Mouse (Mus musculus): ENCODE measurements around the gene Ngfr. TPM values are rescaled to one million over a fixed set of nuclear protein-coding genes. Genes with fewer than 3 reads are reported as not detected.
A peak's percentile ranks its signal among the peaks of the same experiment; 100 is the strongest.

Ngfr gene
- total RNA-seq, 2 experiments from 2014 or later, result 1.8 to 1.9 TPM

DNA sequence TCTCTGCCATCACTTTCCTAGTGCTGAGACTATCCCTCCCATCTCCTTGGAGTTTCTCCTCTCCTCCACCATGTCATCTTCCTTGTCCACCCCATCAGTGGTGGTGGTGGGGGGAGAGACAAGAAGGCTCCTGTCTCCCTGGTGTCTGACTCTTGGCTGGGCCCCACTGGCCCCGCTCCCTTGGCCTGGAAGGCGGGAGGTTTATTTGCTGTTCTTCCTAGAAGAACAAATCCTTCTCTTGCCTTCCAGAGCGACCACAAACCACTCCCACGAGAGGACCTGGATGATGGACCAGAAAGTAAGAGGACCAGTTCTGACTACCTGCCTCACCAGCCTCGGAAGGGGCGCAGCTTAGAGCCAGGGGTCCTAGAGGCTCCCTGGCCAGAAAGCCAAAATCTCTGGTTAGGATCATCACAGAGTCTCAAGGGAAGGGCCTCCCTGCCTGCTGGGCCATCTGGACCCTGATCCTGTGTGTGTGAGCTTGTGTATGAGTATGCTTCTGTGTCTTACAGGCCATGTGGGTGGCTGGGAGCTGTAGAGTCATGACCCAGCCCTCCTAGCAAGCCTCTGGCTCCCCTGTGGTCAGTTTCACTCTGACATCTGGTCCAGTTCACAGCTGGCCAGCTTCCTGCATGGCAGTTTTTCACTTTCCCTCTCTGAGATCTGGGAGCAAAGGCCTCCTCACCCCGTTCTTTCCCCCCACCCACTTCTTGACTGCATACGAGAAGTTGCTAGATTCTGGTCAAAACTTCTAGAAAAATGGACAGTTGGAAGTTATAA is 19.4 kb downstream of the Ngfr start:
- DNase-seq (ENCODE audit: low spot score in 2 of 2), result no peak

DNA sequence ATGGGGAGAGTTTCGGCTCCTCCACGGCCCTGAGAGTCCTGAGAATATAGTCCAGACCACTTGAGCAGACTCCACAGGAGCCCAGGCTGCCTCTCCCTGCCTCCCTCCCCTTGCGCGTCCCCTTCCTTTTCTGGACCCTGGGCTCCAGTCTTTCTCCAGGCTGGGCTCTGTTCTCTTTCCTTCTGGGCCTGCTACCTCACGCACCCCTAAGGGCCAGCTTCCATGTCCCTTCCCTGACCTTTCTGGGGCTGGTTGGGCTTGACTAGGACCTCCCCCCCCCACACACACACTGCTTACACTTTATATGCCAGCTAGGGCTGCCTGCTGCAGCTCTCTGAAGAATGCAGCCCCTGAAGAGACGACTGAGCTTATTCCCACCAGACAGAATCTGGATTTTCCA is 20.2 kb downstream of the Ngfr start:
- no peak for DNase-seq (ENCODE audit: low spot score in 2 of 2)

DNA sequence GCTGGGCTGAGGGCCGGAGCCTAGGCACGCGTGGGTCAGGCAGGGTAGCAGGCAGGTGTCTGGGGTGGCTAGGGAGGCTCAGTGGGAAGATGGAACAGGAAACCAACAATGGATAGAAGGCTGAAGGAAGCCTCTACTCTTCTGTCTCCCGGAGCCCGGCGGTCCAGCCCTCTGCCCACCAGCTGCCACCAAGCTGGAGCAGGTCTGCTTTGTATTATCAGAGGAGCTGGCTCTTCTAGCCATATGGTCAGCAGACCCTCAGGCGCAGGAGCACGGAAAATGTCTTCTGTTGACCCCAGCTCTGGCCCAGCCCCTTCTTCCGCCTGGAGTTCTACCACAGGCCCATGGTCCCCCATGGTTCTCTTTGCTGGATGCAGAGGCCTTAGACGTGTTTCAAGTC is 22.2 kb downstream of the Ngfr start:
- DNase-seq (ENCODE audit: low spot score in 2 of 2), result no peak

DNA sequence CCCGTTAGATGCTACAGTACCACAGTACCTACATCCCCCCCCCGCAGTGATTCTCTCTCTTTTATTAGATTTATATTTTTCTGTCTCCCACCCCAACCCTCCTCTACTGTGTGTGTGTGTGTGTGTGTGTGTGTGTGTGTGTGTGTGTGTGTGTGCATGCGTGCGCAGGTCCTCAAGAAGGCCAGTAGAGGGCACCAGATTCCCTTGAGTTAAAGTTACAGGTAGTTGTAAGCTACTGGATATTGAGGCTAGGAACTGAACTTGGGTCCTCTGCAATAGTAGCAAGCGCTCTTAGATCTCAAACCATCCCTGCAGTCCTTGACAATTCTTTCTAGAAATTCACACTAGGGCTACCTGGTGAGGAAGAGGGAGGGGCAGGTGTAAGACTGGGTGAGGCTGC is 23.7 kb downstream of the Ngfr start:
- DNase-seq (ENCODE audit: low spot score in 2 of 2), result no peak

DNA sequence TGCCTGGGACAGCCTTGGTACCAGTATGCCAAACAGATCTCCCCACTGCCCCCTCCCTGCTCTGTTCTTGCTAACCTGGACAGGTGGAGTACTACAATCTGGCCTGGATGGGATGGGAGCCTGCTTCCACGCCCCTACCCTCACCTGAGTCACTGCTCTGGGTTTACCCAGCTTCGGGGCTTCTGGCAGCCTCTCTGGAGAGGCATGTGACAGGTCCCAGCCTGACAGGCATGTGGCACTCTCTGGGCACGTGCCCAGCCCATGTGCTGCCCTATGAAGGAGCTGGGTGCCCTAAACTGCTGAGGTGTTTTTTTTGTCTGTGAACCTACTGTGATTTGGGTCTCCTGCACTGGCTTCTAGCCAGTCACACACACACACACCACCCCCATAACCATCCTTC is 26.8 kb downstream of the Ngfr start:
- no peak for DNase-seq (ENCODE audit: low spot score in 2 of 2)

DNA sequence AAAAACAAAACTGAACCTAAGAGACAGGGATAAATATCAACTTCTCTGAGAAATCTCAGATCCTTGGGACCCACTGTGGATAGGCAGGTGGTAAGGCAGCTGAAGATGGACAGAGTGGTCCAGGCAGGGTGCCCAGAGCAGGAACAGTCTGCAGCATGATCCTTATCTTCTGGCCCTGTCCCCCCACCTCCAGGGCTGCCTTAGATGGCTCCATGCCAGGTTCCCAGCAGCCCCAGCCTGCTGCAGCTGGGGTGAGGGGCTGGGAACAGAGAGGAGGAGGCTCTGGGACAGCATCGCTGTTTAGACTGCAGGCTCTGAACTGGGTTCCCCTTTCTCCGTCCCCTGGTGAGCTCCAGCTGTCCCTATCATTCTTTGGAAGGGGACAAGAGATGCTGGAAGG is 27.8 kb downstream of the Ngfr start:
- DNase-seq (ENCODE audit: low spot score in 2 of 2), result no peak

DNA sequence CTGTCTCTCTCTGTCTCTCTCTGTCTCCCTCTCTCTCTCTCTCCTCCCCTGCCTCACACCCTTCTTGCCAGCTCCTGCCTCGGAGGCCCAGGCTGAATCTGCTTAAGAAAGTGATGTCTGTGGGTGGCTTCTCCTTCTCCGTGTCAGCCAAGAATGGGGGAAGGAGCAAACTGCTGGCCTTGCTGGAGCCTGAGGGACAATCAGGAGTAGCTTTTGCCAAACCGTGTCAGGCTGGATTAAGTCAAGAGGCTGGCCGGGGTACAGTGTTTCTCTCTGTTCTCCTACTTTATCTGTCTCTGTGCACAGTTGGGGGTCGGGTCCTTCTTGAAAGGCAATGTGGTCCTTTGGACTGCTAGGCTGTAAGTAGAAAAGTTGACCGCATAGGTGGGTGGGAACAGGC is 29.8 kb downstream of the Ngfr start:
- no peak for DNase-seq (ENCODE audit: low spot score in 2 of 2)

DNA sequence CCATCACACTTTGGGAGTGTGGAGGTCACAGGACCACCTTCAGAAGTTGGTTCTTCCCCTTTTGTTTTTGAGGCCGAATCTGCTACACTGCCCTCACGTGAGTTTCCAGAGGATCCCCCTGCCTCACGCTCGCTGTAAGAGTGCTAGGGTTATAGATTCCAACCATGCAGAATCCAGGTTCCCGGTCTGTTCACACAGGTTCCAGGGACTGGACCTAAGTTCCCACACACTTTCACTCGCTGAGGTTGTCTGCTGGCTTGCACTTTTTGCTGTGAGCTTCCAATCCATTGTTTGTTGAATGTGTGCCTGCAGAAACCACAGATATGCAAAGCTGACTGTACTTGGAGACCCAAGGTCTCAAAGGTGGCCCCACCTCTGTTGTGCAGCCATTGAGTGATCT is 30.5 kb downstream of the Ngfr start:
- DNase-seq (ENCODE audit: low spot score in 2 of 2), result no peak

DNA sequence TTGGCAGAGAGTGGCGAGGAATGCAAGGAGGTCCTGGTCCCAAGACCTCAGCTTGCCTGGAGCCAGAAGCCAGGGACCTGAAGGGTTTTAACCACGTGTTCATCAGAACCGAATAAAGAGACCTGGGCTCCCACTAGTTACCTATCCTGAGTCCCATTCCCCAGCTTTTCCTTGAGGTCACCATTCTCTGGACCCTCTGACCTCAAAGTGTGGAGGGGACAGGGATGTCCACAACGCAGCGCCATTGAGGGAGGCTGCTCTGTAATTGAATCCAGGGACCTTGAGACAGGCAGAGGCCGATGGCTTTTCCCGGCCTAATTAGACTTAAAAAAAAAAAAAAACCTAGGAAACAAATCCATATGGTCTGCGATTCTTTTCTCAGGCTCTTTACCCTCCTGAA is 32.3 kb downstream of the Ngfr start:
- DNase-seq (ENCODE audit: low spot score in 2 of 2), result no peak

DNA sequence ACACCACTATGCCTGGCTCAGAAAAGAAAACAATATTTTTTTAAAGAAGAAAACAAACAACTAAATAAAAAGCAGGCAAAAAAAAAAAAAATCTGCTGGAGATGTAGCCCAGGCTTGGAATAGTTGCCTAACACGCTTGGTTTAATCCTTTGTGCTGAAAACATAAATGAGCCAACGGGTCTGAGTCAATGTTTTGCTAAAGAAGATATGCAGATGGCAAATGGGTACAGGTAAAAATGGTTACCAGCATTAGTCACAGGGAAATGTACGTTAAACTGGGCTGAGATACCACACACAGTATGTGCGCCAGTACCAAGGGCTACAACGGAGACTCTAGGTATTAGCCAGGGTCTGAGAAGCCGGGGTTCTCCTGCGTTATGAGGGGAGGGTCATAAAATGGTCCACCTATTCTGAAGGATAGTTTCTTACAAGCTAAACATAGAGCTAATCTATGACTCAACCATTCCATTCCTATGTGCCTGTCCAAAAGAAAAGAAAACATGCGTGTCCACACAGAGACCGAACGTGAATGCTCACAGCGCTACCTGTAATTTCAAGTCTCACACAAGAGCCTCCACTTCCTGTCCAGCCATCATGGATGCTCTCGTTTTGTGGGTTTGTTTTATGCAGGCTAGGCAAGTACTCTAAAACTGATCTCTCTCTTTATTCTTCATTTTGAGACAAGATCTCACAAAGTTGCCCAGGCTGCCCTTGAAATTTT is 37.1 kb downstream of the Ngfr start:
- DNase-seq (ENCODE audit: low spot score in 2 of 2), result no peak

DNA sequence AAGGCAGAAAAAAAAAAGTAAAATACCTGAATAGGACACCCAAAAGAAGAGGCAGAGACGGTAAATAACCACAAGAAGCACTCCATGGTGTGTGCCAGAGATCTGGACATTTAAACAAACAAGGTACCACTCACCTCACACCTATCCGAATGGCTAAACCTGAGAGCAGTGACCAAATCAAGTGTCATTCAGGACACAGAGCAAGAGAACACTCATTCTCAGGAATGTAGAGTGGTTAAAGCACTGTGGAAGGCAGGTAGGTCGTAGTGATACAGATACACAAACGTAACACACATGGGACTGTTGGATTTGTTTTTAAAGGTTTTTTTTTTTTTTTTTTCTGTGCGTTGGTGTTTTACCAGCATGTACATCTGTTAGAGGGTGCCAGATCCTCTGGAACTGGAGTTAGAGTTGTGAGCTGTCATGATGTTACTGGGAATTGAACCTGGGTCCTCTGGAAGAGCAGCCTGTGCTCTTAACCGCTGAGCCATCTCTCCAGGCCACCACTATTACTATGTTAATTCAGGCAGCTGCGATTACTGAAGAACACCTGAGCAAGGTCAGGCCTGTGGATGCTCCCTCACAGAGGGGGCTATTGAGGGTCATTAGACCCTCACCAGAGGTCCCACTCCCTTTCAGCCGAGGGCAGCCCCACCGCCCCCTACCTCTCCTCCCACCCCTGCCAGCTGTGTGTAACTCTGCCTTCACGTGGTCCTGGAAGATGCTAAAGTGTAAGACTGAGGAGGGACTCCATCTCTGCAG is 41.3 kb downstream of the Ngfr start:
- no peak for DNase-seq (ENCODE audit: low spot score in 2 of 2)

DNA sequence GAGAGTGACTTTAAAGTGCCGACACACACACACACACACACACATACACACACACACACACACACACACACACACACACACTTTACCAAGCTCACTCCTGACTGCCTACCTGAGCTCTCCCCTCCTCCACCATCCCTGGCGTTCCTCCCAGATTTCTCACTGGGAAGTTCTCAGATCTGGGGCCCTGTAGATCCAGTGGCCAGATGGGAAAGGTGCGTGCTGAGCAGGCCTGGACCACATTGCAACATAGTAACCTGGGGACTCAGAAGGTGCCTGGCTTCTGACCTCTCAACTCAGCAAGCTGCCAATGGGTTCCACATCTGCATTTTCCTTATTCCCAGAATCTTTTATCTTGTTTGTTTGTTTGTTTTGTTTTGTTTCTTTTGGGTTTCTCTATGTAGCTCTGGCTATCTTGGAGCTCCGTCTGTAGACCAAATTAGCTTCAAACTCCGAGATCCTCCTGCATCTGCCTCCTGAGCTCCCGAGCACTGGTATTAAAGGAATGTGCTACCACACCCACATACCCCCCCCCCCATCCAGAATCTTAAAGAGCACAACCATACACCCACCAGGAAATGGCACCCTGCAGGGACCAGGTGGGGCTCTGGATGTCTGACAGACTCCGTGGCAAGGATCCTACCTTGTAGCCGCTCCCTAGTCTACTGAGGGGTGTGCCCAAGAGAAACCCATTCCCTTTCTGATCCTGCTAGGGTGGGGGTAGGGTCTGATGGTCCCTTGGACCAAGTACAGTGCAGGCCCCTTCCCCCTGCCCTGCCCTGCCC is 42.8 kb downstream of the Ngfr start:
- DNase-seq (ENCODE audit: low spot score in 2 of 2), result no peak

DNA sequence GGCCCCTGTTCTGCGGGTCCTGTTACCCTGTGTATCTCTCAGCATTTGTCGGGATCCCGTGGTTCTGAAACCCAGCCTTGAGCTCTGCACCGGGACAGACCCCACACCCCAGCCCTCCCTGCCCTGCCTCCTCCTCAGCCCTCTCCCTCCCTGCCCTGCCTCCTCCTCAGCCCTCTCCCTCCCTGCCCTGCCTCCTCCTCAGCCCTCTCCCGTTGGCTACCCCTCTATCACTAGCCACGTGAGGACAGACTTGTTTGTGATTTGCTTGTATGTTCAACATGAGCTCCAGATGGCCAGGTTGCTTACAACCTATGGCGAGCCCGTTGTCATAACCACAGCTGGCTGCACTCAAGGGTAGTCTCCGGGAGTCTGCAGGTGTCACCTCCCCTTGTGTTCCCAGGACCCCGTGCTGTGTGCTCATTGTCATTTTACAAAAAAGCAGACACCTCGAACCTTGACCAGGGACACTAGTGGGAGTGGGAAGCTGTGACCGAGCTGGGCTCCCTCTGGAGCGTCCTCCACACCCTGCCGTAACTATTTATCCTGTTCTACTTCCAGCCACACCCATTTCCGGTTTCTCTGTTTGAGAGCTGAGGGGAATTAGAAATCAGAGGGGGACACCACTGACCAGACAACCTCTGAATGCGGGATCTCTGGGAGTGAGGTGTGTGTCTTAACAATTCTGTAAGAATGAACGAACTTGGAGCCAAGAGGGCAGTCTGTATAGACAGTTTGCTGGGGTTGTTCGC is 46.7 kb downstream of the Ngfr start:
- no peak for DNase-seq (ENCODE audit: low spot score in 2 of 2)

DNA sequence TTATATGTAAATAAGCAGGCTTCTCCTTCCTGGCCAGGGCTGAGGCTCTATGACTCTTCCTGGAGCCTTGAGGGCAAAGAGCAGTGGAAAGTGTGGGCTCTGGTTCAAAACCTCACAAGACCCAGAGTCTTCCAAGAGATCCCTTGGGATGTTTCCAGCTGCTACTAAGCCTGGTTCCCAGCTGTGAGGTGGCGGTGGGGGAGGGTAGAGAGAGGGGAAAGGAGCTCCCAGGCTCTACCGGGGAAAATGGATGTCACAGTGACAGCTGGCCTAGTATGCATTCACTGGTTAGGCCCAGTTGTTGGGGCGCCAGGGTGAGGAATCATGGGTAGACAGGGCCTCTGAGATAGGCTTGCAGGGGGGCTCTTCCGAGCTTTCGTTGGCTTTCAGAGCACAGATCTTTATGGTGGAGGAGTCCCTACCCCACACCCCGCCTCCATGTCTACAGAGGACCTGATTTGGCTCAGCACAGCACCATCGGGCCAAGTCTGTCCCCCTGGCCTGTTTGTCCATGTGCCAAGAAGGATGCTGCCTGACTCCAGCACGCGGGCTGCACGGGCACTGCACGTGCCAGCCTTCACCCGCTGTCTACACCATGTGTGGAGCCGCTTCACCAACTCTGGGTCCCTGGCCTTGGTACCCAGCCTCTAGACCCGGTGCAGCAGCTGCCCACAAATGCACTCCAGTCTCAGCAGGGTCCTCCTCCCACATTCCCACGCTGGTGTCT is 49.0 kb downstream of the Ngfr start:
- DNase-seq (ENCODE audit: low spot score in 2 of 2), result no peak

DNA sequence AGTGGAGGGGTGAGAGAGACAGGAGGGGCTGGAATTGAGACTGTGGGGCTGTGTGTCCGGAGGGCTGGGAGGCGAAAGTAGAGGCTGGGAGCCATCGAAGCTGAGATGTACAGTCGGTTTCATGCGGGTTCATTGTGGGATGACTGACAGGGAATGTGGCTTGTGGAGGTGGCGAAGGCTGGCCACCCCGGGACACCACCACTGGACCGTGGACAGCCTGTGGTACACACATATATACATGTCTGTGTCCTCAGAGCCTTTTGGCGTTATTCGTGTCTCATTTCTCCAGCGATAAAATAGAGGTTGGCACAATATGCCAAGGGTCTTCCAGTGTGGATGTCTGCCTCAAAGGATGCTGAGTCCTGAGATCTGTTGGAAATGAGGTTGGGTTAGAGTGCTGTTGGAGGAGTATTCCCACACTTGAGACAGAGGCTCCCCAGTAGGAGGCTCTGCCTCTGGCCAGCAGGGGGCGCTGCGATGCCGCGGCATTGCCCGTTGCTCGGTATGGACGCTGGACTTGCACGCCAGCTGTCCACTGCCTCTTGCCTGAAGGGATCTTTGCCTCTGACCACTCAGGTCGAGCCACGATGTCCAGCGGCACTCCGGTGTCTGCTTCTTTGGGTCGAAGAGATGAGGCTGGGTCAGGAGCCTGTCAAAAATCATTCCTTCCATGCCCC is 53.9 kb downstream of the Ngfr start:
- peak; percentile 68 to 87 for DNase-seq (ENCODE audit: low spot score in 2 of 2)

DNA sequence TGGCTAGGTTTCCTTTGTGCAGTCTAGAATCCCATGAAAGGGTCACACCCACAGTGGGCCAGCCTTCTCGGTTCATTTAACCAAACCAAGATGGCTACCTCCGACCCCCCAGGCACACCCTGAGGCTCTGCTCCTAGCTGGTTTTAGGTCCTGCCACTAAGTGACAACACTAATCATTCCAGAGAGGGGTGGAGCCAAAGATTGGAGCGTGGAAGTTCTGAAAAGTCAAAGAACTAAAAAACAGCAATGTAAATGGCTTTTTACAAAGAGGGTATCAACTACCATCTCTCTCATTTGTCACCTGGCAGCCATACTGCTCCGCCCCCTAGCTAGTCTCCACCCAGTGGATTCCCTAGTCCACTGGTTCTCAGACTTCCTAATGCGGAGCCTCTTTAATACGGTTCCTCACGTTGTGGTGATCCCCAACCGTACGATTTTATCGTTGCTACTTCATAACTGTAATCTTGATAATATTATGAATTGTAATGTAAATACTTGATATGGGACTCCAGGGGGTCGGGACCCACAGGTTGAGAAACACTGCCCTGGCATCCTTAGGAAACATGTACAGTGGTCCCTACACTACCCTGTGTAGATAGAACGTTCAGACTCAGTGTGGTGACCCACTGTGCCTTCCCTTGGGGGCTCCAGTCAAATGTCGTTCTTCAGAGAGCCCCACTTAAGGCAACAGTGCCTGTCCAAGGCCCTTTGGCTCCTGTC is 55.0 kb downstream of the Ngfr start:
- DNase-seq (ENCODE audit: low spot score in 2 of 2), result no peak

DNA sequence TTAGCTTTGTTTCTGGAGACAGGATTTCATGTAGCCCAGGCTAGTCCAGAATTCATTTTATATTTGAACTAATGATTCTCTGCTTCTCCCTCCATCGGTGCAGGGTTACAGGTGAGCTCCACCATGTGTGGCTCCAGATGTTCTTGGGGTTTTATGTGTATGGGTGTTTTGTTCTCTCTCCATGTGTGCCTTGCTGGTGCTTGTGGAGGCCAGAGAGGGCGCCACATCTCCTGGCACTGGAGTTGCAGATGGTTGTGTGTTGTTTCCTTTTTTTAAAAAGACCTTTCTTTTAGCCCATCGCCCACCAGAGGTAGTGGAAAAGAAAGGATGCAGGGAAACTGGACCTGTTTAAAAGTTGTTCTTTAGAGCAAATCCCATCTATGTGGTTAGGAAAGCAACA is 59.3 kb downstream of the Ngfr start:
- no peak for DNase-seq (ENCODE audit: low spot score in 2 of 2)

DNA sequence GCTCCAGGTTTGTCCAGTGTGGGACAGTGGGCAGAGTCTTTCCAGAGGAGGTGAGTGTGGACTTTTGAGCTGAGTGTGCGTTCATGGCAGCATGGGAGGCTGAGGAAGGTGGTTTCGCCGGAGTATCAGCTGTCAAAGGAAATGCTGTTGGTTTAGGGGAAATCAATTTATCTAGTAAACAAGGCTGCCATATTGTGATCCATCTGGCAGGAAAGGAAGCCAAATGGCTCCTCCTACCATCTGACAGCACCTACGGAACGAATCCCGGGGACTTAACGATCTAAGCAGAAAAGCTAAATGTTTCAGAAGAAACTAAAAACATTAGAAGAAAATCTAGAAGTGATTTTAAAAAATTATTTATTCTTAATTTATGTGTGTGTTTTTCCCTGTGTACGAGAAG is 60.2 kb downstream of the Ngfr start:
- peak; percentile 33 to 84 for DNase-seq (ENCODE audit: low spot score in 2 of 2)

DNA sequence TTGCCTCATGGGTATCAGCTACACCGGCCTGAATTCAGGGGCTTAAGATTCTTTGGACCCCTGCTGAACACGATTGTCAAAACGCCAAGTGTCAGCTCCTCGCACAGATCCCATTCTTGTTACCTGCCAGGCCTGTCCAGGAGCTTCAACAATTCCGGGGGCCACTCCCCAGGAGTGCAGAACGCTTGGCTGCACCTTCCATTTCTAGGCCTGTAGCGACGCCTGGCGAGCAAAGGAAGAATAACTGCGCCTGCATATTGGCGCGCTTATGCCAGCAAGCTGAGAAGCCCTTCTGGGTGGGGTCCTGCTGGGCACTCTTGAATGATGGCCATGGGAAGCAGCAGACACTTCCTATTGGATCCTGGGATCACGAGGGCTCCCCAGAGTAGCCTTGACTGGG is 66.0 kb downstream of the Ngfr start:
- DNase-seq (ENCODE audit: low spot score in 2 of 2), result peak; percentile 64 to 85

Data from layer of hippocampus, adult 18-20 months (tissue).